Mouse (Mus musculus) E14TG2a.4 (cell line): Measurements from ENCODE around the gene Dnase1l3.

Experiments used
- H3K27me3 ChIP-seq: 2 replicates; pipeline ENCODE4 v1.6.1; 2014; ENCODE audit warnings: low read length, control low read depth; ENCODE audit not compliant: insufficient read depth
- H3K36me3 ChIP-seq: 2 replicates; pipeline ENCODE4 v1.6.1; 2014; ENCODE audit warnings: low read length, control low read depth; ENCODE audit not compliant: insufficient read depth
- H3K4me1 ChIP-seq: replicated peaks from 2 replicates; pipeline ENCODE4 v1.6.1; 2014; ENCODE audit warnings: low read depth, low read length, control low read depth
- H3K4me3 ChIP-seq: replicated peaks from 2 replicates; pipeline ENCODE4 v1.5.1; 2014; ENCODE audit warnings: mild to moderate bottlenecking, low read length
- H3K9me3 ChIP-seq: 2 replicates; pipeline ENCODE4 v1.6.1; 2014; ENCODE audit warnings: low read length, control low read depth
- CTCF ChIP-seq: conservative IDR thresholded peaks from 2 replicates; pipeline ENCODE4 v1.5.1; 2014; ENCODE audit warnings: low read length
- NANOG ChIP-seq: IDR thresholded peaks from 2 replicates; pipeline ENCODE4 v1.6.1; 2014; ENCODE audit warnings: borderline replicate concordance, low read length, mixed read lengths
- POU5F1 ChIP-seq: IDR thresholded peaks from 2 replicates; pipeline ENCODE4 v1.6.1; 2014; ENCODE audit warnings: low read length, borderline replicate concordance

Dnase1l3 gene

GRCm38 (mm10) chr14:8034561-8034960, 40.2 kb upstream of the Dnase1l3 start:
- TF ChIP-seq NANOG (no peak), CTCF (no peak), POU5F1 (no peak)
- Histone ChIP-seq H3K9me3 (no peaks in the 10 kb centered on the region), H3K4me3 (no peak overlapping the region)

DNA sequence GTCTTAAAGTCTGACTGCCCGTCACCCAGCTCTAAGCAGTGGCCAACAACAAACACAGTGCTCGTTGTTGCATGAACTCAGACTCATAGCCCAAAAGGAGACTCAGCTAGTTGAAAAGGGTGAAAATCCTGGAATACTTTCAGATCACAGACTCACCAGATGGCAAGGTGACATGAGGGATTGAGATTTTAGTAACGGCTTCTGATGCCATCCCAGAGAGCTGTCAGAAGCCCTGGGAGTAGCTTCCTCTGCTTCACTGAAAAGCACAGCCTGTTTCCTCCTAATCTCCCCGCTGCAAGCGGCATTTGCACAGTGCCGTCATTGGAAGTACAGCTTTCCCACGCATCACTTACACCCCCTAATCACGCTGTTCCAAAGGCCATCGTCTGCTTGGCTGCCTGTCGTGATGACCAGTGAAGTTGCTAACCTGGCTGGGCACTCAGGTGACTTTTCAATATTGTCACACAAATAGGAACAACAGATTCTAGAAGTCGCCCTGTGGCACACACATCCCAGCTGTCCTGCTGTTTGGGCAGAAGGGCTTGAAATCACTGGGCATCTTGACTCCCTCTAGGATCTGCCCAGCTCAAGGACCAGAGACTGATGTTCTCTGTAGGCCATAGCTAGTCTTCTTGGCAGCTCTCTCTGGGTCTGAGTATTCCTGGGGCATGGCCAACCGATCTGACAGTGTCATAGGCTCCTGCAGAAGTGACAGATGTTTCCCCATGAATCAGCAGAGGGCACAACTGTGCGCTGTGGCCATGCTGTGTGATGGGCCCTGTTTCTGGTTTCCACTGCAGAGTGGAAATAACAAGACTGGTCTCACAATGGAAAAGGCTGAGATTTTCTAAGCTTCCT, 37.9 kb upstream of the Dnase1l3 start:
- H3K36me3 ChIP-seq = no peaks in the 10 kb centered on the region
- TF ChIP-seq POU5F1 (no peak), NANOG (no peak), CTCF (no peak)
- H3K4me3 ChIP-seq = no peak overlapping the region
- no peaks in the 10 kb centered on the region for H3K9me3 ChIP-seq
- no peaks in the 10 kb centered on the region for H3K27me3 ChIP-seq
- H3K4me1 ChIP-seq = peaks cover 8% of the 10 kb centered on the region; the same call in 1 of the 2 replicates

More at GRCm38 (mm10) chr14:8034561-8034960, 40.2 kb upstream of the Dnase1l3 start:
- H3K4me1 ChIP-seq = 0 out of 2 replicates have a peak, but pooled peaks cover 4% of the 10 kb centered on the region
- no peaks in the 10 kb centered on the region for H3K36me3 ChIP-seq
- H3K27me3 ChIP-seq = no peaks in the 10 kb centered on the region

- H3K36me3 ChIP-seq = no peaks in the 10 kb centered on the region
- H3K4me1 ChIP-seq = peaks cover 5% of the 10 kb centered on the region; the same call in 1 of the 2 replicates
- no peaks in the 10 kb centered on the region for H3K27me3 ChIP-seq
- no peaks in the 10 kb centered on the region for H3K9me3 ChIP-seq
- no peak overlapping the region for H3K4me3 ChIP-seq
- no peak for TF ChIP-seq CTCF
- TF ChIP-seq POU5F1 = no peak
- no peak for TF ChIP-seq NANOG
These were observed 36.2 kb upstream of the Dnase1l3 start for GRCm38 (mm10) chr14:8030535-8030934.

- TF ChIP-seq POU5F1 (no peak), CTCF (no peak)
- no peaks in the 10 kb centered on the region for H3K36me3 ChIP-seq
- no peaks in the 10 kb centered on the region for H3K9me3 ChIP-seq
- no peak overlapping the region for H3K4me3 ChIP-seq
- peaks cover 5% of the 10 kb centered on the region; the same call in 1 of the 2 replicates for H3K4me1 ChIP-seq
- no peaks in the 10 kb centered on the region for H3K27me3 ChIP-seq
These were observed 35.4 kb upstream of the Dnase1l3 start for GRCm38 (mm10) chr14:8029752-8030151.

- no peaks in the 10 kb centered on the region for H3K9me3 ChIP-seq
- no peaks in the 10 kb centered on the region for H3K36me3 ChIP-seq
- H3K27me3 ChIP-seq = no peaks in the 10 kb centered on the region
- peaks cover 5% of the 10 kb centered on the region; the same call in 1 of the 2 replicates for H3K4me1 ChIP-seq
- no peak for TF ChIP-seq POU5F1
- no peak for TF ChIP-seq NANOG
- TF ChIP-seq CTCF = no peak
- H3K4me3 ChIP-seq = no peak overlapping the region
These were observed 33.7 kb upstream of the Dnase1l3 start for GRCm38 (mm10) chr14:8028086-8028485.

- Histone ChIP-seq H3K4me1 (peaks cover 5% of the 10 kb centered on the region; the same call in 1 of the 2 replicates), H3K27me3 (no peaks in the 10 kb centered on the region), H3K36me3 (no peaks in the 10 kb centered on the region), H3K9me3 (no peaks in the 10 kb centered on the region), H3K4me3 (no peak overlapping the region)
- TF ChIP-seq POU5F1 = no peak
- TF ChIP-seq CTCF = no peak
- no peak for TF ChIP-seq NANOG
These were observed 32.6 kb upstream of the Dnase1l3 start for GRCm38 (mm10) chr14:8026769-8027531.

- TF ChIP-seq POU5F1 (no peak), NANOG (no peak), CTCF (no peak)
- no peak overlapping the region for H3K4me3 ChIP-seq
- no peaks in the 10 kb centered on the region for H3K27me3 ChIP-seq
- H3K36me3 ChIP-seq = no peaks in the 10 kb centered on the region
- peaks cover 5% of the 10 kb centered on the region; the same call in 1 of the 2 replicates for H3K4me1 ChIP-seq
- H3K9me3 ChIP-seq = no peaks in the 10 kb centered on the region
These were observed 30.6 kb upstream of the Dnase1l3 start for GRCm38 (mm10) chr14:8024936-8025335.

DNA sequence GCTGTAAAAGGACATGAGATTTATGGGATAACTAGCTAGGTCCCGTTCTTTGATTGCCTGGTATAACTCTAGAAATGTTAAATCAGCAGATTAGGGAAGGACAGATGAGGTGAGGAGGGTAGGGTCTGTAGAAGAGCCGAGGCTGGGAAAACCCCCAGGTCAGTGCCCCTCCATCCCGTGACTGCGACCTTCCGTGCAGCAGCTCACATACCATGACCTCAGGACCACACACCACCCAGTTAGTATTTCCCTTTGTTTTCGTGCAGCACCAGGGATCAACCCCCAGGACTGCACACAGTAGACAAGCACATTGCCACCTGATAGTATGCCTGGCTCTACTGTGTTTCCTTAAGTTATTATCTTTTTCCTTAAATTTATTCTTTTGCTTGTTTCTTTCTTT, 30.1 kb upstream of the Dnase1l3 start:
- Histone ChIP-seq H3K27me3 (no peaks in the 10 kb centered on the region), H3K9me3 (no peaks in the 10 kb centered on the region), H3K4me1 (peaks cover 5% of the 10 kb centered on the region; the same call in 1 of the 2 replicates), H3K4me3 (no peak overlapping the region), H3K36me3 (no peaks in the 10 kb centered on the region)
- TF ChIP-seq POU5F1 = no peak
- TF ChIP-seq NANOG = no peak
- TF ChIP-seq CTCF = no peak
